Mouse (Mus musculus) cerebellum, adult 11 months (tissue): ENCODE data around the gene Tob2.

Experiments
- DNase-seq: peaks from one replicate; pipeline ENCODE4 v3.0.0; 2022

Tob2 gene

DNA sequence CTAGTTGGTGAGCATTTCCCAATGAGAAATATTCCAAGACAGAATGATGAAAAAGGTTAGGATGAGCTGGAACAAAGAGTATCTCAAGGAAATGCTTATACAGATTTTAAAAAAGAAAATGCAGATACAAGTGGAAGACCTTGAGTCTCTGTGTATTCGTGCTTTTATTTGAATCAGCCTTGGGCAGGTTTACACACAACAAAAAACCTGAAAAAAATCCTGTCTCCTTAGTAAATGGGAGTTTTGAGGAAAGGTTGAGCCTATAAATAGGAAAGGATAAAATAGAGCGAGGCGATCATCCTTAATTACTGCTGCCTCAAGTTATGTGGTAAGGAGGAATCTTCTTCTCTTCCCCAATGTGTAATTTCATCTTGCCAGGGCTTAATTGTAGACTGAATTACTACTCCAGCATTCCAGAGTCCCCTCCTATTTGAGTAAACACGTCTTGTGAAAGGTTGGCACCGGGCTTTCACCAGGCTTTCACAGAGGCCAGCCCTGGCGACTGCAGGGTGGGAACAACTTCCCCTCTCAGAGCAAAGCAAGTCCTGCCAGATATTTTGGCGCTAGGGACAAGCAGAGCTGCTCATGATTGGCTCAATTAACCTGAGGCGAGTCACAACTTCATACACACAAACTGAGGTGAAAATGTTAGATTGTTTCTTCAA is 2.0 kb upstream of the Tob2 start:
- DNase-seq: no peak

DNA sequence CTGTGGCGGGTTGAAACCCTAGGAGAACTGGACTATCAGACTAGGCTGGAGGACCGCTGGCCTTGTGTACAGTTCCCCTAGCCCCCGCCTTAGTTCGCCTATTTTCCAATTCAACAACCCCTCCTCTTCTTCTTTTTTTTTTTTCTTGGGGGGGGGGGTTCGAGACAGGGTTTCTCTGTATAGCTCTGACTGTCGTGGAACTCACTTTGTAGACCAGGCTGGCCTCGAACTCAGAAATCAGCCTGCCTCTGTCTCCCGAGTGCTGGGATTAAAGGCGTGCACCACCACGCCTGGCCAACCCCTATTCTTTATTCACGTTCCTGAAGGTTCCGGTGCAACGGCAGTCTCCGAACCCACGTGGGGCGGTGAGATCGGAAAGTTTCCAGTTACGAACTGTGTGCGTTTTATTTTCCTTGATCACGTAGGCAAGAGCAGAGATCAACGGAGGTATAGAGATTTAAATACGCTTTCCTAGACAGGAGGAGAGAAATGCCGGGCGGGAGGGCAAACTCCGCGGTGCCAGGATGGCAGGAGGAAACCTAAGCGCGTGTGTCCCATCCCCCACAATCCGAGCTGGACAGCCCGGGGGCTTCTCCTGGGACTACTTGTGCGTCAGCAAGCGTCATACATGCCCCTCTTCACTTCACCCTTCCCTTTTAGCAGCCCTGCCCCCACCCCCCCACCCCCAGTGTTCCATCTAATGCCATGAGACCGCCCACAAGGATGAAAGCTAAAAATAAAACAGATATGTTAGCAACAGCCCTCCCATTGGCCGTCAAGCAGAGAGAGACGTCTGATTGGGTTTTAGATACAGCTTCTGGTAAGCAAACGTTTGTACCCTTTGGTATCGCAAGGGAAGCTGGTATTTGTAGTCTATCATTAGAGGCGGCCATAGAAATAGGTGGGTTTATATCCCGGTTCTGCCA is 997 bp upstream of the Tob2 start:
- peak; percentile 84 for DNase-seq

DNA sequence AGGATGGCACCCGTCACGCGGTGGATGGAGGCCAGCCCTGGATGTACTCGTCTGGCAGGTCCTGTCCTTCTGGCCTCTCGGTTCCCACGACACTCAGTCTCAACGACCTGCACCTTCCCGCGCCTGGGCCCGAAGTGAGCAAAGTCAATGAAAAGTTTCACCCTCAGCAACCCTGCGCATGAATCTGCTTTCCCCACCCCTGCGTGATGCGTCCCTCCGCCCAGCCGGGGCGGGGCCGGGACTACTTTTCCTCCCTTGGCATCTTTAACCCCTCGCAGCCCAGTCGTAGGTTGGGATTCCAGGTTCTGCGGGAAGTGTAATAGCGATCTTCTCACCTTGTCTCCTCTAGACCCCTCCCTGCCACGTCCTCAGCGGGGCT is 469 bp downstream of the Tob2 start:
- DNase-seq: peak; percentile 92

DNA sequence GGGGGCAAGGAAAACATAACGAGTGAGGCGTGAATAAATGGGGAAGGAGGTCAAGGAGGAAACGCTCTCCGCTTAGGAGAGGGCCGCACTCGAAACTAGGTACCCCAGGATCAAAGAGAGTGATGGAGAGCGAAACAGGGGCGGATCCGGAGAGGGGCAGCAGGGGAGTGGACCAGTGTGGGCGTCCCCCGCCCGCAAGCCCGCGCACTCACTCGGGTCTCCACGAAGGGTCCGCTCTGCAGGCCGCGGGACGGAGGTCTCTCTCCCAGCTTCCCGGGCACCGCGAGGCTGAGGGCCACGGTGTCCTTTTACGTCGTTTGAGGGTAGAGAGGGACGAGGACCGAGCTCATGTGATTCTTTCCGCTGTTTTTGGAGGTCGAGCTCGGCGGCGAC is 876 bp downstream of the Tob2 start:
- no peak for DNase-seq

DNA sequence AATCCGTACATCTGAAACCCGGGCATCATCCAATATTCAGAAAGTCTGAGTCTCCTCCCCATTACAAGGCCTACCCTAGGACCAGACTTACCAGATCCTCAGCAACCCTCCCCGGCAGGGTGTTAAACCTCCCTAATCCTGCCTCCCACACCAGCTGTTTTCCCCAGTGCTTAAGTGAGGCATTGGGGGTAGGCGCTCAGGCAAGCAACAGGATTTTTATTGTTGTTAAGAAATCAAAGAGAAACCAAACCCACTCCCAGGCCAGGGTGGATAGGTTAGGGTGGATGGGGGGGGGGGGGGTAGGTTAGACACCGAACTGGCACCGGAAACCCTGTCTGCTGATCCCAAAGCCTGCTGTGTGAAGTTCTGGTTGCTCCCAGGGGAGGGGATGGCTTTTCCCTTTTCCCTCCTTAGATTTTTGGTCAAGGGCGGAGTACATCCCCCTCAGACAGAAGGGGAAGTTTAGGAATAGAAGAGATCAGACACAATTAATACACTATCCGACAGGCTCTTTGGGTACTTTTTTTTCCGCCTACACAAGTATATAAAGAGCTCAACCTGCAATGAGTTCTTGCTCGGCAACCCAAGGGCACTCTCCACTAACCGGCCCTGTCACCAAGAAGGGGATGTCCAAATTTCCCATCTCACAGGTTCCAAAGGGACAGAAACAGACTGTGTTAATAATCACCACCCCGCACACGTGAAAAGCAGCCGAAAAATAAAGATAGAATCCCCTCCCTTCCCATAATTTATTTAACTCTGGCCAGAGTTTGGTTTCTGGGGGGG is 1.5 kb downstream of the Tob2 start:
- DNase-seq: no peak

DNA sequence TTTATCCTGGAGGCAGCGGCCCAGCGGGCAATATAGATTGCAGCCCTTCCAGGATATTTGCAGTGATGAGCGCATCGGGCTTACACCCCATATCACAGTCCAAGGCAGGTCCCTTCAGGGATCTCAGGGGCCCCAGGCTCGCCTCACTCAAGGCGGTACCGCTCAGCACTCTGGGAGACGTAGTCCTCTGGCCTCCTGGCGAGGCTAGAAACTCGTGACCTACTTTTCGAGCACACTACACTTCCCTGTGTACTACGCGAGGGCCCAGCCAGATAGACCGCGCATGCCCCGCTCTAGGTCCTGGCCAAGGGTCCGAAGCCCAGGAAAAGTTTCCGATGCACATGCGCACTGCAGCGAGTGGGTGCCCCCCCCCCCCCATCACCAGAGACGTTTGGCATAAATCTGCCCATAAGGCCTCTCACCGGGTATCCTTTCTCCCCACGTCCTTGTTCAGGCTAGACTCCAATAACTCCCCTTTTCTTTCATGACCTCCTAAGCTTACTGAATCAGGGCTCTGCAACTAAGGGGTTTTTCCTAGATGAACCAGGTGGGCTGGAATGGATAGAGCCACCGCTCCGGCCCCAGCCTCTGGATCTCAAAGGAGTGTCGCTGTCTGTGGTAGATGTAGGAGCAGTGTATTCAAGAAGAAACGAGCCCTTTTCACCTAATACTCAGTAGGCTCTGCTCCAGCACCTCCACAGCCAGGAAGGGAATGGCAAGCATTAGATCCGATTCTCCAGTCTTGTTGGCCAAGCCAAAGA is 2.4 kb downstream of the Tob2 start:
- DNase-seq: peak; percentile 88

DNA sequence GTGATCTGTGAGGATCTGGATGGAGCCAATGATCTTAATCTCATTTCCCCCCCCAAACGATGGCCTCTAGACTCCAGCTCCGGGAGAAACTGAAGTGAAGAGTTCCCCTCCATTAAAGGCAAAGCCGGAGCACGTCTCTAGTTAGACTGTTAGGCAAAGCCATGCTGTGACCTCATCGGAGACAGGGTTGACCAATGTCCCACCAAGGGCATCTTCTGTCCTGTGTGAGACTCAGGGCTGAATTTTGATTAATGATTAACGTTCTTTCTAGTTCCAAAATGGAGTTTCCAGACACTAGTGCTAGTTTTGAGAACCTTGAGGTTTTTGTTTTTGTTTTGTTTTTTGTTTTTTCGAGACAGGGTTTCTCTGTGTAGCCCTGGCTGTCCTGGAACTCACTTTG is 5.5 kb downstream of the Tob2 start:
- DNase-seq: no peak

DNA sequence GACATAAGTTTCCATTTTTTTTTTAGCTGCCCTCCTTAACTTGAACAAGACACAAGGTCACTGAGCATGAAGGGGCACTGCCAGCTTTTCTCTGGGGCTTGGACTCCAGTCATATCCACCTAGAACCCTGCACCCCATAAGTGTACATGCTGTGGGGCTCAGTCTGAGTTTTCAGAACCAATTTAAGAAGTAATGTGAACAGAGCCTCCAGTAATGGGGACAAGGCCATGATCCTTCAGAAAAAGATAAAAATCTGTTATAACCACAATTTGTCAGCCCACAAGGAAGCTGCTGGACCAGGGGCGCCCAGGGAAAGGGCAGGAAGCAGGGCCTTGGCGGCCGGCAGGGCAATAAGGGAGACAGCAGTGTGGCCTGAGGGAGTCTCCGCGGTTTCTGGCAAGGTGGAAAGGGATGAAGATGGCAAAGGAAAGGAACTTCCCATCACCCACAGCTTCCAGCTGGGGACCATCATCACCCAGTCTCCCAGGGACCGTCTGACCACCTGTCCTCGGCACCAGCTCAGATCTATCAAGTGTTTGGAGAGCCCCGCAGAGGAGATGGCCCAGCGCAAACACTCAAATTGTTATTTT is 6.1 kb downstream of the Tob2 start:
- DNase-seq: no peak

DNA sequence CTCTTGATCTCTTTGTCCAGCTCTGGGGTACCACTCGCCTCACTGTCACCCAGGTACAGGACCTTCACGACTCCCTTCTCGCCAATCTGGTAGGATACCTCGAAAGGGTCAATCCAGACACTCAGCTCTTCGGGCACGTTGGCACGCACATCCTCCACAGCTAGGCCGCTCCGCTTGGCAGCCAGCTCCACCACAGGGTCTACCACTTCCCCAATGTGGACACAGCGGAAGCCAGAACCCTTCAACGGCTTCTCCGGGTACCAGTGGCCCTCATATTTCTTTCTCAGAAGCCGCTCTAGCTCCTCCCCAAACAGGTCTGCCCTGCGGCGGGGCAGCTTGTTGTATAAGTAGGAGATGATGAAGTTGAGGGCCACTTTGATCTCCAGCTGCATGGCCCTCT is 7.2 kb downstream of the Tob2 start:
- no peak for DNase-seq

DNA sequence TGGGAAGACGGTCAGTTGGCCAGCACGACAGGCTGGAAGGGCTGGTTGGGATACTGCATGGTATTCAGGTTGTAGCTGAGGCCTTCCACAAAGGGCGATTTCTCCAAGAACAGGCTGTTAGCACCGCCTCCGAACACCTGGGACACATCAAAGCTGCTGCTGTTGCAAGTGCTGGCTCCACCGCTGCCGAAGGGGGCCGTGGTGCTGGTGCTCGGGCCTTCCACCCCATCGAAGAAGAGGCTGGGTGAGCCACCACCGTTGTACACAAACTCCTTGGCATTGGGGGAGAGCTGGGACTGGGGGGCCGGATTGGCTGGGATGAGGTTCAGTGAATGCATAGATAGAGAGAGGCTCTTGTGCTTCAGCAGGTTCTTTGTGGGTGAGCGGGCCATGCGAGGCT is 7.9 kb downstream of the Tob2 start:
- no peak for DNase-seq

DNA sequence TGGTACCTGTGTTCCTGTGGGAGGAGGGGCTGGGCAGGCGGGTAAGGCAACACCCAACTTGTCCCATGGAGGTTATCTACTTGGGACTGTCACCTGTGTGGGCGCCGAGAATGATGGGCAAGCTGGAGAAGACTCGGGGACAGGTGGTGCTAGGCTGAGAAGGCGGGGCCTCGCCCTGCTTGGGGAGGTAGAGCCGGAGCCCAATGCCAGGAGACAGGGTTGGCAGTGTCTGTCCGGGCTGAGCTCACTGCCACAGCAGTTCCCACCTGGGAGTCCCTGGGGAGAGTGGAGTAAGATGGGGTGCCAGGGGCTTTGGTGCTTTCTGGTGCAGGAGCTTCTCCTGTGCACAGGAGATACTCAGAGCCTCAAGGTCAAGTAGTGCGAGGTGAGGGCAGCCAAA is 9.5 kb downstream of the Tob2 start:
- DNase-seq: peak; percentile 71

DNA sequence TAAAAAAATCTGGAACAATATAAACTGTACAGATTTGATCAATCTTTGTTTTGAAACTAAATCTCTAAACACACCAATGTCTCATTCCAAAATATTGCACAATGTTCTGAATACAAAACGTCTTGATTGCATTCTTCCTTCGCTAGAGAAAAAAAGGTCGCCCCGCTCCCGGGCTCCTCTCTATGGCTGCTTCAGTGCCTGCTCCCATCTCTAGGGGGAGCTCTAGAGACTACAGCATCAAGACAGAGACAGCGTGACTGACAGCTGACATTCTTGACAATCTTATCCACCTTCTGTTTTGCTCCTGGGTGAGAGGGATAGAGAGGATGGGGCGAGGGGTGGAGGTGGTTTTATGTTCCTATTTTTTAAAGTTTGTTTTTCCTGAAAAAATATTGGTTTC is 10.3 kb downstream of the Tob2 start:
- no peak for DNase-seq

DNA sequence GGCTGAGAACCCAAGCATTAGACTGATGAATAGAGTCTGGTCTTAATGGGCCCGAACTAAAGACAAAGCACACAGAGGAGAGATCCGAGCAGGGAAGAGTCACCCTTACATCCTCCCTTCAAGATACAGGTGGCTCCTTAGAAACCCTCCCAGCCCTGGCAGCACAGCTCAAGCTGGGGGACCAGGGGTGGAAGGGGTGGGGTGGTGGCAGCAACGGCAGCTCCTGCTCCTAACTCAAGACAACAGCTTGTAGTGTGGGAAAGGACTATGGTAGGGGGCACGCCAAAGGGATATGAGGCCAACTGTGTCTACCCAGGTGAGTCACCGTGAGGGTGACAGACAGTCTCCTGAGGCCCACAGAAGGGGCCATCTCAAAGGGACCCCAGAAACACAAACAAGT is 10.7 kb downstream of the Tob2 start:
- no peak for DNase-seq

DNA sequence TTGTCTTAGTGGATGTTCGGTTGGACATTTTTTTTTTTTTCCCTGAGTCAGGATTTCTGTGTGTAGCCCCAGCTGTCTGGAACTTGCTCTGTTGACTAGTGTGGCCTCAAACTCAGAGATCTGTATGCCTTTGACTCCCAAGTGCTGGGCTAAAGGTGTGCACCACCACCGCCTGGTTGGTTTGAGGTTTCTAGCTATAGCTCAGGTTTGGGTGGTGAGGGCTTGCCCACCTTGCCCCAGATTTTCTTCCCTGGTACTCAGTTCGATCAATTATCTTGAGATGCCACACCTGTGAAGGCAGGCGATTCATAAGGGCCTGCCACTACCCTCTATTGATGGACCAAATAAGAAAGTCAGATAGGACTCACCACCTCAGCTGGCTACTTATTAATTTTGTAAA is 11.4 kb downstream of the Tob2 start:
- DNase-seq: no peak

DNA sequence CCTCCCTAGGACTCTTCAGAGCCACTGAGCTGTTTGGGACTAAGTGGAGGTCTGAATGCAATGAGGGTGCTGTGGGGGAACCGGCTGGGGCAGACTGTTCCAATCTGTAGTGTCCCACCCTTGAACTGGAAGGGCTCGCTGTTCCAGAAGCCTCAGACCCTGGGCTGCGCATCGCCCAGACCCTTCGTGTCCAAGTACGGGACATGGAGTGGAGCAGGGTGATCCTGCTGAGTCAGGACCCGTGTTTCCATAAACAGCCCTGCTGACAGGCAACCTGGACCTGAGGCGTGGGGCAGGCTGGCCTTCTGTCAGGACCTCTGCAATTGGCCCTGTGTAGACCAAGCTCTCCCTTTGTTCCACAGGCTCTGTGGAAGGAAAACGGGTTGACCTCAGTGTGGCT is 11.8 kb downstream of the Tob2 start:
- no peak for DNase-seq

DNA sequence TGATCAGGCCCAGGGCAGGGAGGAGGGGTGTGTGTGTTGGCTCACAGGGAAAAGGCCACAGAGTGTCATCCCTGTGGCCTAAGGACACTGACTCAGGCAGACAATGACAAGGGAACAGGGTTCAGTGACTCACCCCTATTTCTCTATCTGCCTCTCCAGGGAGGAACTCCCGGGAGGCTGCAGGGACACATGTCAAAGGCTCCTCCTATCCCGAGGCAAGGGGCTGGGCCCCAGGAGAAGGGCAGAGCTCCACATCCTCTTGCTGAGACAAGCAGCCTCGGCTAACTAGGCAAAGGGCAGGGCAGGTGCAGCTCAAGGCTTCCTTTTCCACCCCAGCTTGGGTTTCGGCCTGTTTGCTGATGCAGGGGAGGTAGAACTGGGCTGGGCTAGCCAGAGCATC is 12.9 kb downstream of the Tob2 start:
- no peak for DNase-seq

DNA sequence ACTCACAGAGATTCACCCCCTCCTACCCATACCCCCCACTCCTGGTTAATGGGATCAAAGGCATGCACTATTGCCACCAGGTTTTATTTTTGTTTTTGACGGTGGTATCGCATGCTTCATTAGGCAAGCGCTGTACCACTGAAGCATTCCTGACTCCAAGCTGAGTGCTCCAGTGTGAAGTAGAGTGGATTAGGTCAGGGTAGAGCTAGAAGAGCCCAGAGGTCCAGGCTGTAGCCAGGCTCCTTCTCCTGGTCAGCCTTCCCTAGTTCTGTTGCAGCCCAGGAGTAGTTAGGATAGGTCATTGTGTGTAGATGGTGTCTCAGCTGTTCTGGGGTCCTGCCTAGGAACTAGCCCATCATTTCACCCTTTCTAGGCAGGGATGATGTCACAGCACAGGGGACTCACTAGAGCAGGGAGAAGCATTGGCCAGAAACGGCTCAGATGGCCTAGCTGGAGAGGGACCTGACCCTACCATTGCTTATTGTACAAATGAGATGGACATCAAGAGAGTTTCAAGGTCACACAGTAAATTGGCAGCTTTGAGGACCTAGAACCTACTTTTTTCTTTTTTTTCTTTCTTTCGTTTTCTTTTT is 13.5 kb downstream of the Tob2 start:
- DNase-seq: no peak

DNA sequence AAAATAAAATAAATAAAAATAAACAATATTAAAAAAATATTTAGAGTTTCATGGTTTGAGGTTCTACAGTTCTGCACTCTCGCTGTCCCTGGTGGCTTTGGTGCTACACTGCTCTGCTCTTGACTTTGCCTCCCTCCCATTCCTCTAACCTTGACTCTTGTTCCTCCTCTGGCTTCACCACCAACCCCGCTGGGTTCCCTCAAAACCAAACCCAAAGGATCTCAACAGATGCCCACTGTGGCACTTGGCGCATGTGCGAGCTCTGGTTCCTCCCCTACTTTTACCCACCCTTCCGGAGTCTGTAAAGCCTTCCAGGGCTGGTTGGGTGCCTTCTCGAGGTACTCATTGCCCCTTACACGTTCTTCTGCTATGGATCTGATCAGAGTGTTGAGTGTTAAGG is 16.3 kb downstream of the Tob2 start:
- DNase-seq: no peak

DNA sequence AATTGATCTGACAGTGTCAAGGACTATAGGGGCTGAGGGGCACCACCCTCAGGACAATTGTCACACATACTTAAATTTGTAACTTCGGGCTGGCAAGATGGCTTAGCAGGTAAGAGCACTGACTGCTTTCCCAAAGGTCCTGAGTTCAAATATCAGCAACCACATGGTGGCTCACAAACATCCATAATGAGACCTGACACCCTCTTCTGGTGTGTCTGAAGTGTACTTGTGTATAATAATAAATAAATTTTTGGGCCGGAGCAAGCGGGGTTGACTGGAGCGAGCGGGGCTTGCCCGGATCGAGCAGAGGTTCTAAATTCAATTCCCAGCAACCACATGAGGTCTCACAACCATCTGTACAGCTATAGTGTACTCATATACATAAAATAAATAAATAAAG is 18.3 kb downstream of the Tob2 start:
- no peak for DNase-seq

DNA sequence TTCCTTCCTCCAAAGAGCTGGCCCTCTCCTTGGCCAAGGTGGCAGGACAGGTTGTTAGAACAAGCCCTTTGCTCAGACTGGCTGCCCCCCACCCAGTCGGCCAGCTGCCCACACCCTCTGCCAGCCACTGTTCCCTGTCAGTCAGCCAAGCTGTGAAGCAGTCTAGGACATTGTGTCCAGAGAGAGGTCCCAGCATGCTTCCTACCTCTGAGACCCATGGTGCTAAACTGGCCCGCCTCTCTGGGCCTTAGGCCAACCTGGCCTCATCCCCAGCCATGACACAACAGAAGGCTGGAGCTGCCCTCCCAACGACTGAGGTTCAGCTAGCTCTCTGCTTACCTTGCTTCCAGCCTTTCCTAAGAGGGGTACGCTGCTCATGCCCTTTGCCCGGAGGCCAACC is 19.0 kb downstream of the Tob2 start:
- DNase-seq: peak; percentile 97

DNA sequence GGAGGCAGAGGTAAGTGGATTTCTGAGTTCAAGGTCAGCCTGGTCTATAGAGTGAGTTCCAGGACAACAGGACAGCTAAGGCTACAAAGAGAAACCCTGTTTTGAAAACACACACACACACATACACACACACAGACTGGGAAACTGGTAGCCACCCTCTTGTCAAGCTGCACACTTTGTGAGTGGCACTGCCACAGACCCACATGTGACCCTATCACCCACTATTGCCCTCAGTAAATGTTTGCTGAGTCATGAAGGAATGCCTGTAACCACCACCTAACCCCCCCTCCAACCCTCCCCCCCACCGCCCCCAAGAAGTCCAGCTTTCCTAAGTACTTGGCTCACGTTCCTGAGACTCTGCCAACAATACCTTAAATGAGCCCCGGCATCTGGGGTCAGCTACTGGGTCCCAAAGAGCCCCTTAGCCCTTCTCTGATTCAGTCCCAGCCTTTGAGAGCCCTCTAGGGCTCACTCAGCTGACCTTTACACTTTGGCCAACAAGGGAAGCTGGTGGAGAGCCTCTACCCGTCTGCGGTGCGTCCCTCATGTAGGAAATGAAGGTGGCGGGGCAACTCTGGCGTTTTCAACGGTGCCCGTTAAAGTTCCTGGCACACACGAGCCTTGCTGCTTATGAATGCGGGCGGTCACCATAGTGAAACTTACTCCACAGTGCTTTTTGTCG is 19.9 kb downstream of the Tob2 start:
- DNase-seq: no peak
